Mouse (Mus musculus) small intestine, adult 2 months (tissue): ENCODE results near the gene Alkbh5.

ENCODE experiments used
- CTCF ChIP-seq: fragments of 200-500 bp; IDR thresholded peaks from 2 replicates; pipeline ENCODE4 v1.5.1; 2012; ENCODE audit warnings: low read depth, mild to moderate bottlenecking, control low read depth, inconsistent platforms, low read length, moderate library complexity, mixed read lengths; ENCODE audit not compliant: insufficient replicate concordance, insufficient read length; ENCODE audit errors: extremely low read depth
- POLR2A ChIP-seq: fragments of 200-500 bp; IDR thresholded peaks from 2 replicates; pipeline ENCODE4 v1.6.1; 2012; ENCODE audit warnings: low read depth, mild to moderate bottlenecking, control low read depth, inconsistent platforms, low read length, moderate library complexity

DNA sequence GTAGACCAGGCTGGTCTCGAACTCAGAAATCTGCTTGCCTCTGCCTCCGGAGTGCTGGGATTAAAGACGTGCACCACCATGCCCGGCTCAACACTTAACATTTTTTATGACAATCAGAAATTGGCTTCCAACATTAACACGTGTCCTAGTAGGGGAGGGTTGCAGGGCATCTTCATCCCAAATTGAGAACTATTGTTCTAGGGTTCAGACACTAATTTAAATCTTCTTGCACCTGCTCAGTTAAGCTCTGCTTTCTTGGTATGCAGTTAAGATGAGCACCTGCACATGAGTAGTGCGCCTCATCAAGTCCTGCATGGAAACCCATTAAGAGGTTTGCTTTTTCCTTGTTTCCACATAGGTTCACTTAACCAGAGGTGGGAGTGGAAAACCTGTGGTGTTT is 5.7 kb downstream of the Alkbh5 start:
- TF ChIP-seq POLR2A = no peak
- no peak for TF ChIP-seq CTCF
